Mouse (Mus musculus) embryonic fibroblast, embryonic 13.5 days (primary cell): ENCODE results near the gene Pi4k2b.

ENCODE experiments used
- CTCF ChIP-seq: IDR thresholded peaks from 2 replicates; pipeline ENCODE4 v1.5.1; 2011; ENCODE audit warnings: mild to moderate bottlenecking, control low read depth, low read length, moderate library complexity, borderline replicate concordance; ENCODE audit not compliant: insufficient read depth
- POLR2A ChIP-seq: IDR thresholded peaks from 2 replicates; pipeline ENCODE4 v1.6.1; 2011; ENCODE audit warnings: low read depth, mild to moderate bottlenecking, control low read depth, low read length, moderate library complexity

DNA sequence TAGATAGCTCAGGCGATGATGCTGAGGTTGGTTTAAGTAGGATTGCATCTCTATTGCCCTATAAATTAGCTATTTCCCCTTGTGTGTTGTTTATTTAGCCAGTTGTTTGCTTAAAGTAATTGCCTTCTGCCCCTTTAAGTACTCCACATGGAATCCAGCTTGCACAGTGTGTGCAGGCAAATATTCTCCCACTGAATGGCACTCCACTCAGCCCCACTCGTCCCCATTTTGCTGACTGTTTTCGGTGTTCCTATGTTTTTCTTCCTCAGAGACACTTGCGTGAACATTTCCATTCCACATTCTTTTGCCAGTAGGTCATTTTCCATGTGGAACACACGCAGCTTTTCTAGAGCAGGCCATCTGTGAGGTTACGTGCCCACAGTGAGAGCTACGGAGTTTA, 21.2 kb downstream of the Pi4k2b start:
- TF ChIP-seq CTCF (no peak), POLR2A (no peak)
